Mouse (Mus musculus) lung, adult 18-20 months (tissue): ENCODE results near the gene Msh5.
A peak's percentile ranks its signal among the peaks of the same experiment; 100 is the strongest.
"Not testable (repeated sequence)": the region's sequence is repeated elsewhere in the genome, so short reads cannot be mapped to it uniquely, and the experiment has no call there.

ENCODE experiments used
- DNase-seq, 2 experiments: peaks; one replicate each; pipeline ENCODE4 v3.0.0; 2022; ENCODE audit warnings: mixed read lengths in 2 of 2

The Msh5 gene

DNA sequence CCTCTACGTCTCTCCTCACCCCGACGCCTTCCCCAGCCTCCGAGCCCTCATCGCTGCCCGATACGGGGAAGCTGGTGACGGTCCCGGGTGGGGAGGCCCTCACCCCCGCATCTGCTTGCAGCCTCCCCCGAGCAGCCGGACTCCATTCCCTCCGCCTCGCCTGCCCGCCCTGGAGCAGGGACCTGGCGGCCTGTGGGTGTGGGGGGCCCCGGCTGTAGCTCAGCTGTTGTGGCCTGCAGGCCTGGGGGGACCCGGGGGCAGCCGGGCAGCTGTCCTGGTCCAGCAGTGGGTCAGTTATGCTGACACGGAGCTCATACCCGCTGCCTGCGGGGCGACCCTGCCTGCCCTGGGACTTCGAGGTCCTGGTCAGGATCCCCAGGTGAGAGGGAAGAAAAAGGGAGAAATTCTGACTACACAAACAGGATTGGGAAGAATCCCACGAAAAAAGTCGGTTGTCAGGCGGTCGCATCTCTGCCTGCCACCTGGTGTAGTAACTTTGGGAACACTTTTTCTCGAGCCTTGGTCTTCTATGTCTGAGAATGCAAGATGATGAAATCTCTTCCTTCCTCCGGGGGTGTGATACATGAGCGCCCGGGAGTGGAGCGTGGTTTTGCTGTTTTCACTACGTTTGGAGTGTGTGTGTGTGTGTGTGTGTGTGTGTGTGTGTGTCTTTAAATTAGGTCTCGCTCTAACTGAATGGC, 44.9 kb downstream of the Msh5 start:
- peak in 1 of 2 experiments; percentile 42 for DNase-seq

DNA sequence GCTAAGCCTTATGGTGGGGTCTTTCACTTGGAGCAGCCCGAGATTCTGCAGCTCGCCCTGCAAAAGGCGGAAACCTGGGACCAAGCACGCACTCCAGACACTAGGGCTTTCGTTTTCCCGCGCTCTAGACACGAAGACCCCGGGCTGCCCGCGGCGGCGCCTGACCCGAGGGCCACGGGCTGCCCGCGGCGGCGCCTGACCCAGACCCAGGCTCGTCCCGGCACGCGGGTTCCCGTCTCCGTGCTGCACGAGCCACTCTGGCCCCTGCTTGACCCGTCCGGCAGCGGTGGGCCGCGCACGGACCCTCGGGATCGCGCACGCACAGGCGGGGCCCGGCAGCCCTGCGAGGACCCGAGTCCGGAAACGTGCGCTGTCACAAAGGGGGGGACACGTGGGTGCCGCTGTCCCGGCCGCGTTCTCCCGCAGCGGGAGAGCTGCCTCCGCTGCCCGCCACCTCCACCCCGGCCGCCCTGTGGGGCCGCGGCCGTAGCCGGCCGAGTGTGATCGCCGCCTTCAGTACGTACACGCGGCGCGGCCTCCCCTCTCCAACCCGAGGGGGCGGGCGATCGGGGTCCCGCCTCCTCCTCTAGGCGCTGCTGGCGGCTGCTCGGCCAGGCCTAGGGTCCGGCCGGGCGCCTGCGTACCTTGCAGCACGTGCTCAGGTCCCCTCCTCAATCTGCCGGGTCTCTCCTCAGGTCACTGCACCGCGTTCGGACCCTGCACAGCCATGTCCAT, 45.7 kb downstream of the Msh5 start, which contains the start of gene Vars:
TSS of gene Vars (plus strand) at position 271 of the 735 bp plus-strand sequence.
- DNase-seq = peak; percentile 85 to 86

DNA sequence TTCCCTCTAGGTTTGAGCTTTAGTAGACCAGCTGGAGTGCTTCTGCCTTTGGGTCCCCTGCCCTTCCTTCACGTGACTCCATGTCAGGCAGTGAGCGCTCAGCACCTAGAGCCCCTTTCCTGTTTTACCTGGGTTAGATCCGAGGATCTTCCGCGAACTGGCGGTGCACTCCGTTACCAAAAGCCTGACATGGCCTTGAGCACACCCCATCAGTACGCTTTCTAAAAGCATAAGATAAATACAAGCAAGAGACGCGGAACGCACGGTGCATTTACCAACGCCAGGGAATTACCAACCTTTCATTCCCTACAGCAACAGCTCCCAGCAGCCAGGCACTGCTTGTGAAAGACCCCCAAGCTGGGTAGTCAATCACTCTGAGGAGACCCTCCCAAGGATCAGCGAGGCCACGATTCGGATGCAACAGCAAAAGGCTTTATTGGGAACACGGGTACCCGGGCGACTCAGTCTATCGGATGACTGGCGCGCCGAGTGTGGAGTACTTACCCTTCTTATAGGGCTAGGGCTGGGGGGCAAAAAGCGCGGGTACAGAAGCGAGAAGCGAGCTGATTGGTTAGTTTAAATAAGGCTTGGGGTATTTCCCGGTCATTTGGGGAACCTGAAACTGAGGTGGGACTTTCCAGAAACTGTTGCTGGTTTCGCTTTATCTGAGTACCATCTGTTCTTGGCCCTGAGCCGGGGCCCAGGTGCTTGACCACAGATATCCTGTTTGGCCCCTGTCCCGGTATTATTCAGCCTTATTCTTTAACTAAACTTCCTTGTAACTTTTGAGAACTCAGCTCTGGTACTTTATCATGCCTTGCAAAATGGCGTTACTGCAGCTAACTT, 46.5 kb downstream of the Msh5 start:
- not testable (repeated sequence) for DNase-seq

DNA sequence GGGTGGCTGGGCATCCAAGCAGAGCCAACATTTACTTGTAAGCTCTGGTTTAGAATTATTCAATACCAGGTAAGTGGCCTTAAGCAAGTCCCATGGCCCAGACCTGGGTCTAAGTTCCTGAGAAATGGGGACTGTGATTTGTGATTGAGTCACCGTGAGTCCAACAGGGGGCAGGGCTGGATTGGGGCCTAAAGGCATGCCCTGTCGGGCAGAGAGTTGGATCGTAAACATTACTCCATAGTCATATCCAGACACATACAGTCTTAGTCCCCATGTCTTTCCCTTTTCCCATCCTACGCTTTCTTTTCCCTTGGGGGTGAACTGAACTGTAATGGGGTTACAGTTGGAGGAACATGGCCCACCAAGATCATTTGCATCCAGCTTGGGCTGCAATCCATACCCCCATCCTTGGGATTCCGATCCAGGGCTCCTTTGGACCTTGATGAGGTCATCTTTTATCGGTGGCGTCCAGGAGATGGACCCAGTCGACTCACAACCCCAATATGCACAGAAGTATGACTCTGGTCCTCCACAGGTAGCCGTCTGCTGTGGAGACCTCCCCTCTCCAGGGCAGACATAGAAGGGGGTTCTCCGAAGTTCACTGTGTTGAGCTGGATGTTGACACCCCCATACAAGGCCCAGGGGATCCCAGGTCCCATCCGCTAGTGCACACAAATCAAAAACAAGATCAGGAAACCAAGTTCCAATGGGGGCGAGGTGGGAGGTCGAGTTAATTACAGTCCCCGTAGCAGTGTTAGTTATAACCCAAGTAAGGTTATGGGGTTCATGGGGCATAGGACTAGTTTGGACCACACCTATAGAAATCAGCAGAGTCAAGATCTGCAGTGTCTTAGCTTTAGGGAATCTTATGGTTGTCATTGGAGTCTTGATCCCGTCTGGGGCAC, 47.8 kb downstream of the Msh5 start:
- no peak for DNase-seq

DNA sequence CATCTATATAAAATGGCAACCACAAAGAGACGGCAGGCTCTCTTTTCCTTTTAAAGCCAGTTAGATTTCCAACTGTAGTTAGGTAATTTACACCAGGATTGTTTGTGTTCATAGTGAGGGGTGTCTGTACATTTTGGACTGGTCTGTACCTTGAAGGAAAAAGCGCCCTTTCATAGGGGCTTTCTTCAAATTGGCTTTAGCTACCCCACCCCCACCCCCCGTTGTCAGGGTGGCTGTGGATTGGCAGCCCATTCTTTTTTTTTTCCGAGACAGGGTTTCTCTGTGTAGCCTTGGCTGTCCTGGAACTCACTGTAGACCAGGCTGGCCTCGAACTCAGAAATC, 49.4 kb downstream of the Msh5 start:
- no peak for DNase-seq

DNA sequence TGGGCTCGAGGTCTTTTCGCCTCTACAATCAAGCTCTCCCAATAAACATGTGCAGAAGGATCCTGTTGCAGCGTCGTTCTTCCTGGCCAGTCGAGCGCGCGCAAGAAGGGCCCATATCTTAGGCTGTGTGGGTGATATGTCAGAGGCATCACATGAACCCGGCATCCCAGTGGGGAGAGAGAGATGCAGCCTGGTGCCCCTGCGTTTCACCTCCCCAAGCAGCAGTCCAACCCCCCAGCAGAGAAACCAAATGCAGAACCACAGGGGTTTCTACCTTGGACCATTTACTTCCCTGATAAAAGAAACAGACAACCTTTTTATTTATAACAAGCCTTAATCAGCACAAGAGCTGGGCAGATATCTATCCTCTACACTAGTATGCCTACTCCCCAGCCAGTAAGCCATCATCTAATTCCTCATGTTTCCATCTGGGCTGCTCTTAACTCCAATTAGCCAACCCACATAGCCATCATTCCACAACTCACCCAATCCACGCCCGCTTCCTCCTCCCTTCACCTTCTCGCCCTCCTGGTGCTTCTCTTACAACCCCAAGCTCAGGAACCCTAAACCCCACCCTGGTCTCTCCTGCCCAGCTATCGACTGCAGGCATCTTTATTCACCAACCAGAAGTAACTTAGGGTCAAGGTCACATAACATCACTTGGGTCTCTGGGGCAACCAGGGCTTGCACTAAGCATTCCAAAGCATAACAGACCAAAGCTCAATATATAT, 50.0 kb downstream of the Msh5 start:
- DNase-seq = no peak

DNA sequence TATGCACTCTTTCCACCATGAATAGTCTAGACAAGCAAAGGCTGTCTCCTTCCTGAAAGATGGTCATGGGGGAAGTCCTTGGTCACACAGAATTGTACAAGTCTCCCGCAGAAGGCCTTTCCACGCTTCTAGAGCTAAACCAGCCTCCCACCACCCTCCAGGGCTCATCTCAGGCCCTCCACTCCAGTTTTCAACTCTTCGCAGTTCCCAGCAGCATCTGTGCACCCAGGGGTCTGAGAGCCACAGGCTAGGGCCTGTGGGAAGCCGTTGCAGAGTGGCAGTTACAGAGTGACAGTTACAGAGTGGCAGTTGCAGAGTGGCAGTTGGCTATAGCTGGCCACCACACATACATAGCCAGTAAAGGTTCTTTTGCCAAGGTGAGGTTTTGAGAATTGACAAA, 50.6 kb downstream of the Msh5 start:
- not testable (repeated sequence) for DNase-seq

DNA sequence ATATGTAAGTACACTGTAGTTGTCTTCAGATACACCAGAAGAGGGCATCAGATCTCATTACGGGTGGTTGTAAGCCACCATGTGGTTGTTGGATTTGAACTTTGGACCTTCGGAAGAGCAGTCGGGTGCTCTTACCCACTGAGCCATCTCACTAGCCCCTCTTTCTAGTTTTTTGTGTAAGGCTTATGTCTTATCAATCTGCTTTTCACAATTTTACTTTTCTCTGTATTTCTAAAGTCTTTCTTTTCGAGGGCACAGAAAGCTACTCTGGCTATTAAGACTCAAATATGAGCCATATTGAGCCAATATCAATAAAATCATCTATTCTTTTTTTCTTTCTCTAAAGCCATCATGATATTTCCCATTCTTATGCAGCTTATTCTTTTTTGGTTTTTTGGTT, 51.4 kb downstream of the Msh5 start:
- not testable (repeated sequence) for DNase-seq

DNA sequence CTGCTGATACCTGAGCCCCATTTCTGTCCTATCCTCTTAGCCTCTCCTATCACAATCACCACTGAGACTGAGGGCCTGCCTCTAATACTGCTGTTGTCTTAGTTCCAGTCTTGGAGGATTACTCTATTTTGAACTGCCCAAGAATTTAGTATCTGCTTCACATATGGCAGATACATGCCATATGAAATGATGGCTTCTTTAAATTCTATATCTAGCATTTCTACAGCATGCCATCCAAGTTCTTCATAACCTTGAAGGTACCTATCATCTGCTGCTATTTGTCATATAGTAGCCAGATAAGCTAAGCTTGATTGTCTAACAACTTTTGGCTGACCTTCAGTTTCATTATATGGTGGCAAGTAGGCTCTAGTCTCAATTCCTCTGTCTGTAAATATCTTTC, 51.8 kb downstream of the Msh5 start:
- DNase-seq = no peak

DNA sequence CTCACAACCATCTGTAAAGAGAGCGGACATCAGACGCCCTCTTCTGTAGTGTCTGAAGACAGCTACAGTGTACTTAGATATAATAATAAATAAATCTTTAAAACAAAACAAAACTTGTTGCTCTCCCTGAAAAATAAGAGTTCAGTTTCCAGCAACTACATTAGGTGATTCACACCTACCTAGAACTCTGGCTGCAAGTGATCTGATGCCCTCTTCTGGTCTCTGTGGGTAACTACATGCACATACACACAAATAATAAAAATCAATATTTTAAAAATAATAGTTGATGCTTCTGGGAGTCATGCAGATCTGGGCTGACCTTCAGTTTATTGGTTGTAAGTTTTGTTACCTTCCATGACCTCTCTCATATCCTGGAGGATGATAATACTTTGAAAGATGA, 62.3 kb downstream of the Msh5 start:
- DNase-seq = no peak

DNA sequence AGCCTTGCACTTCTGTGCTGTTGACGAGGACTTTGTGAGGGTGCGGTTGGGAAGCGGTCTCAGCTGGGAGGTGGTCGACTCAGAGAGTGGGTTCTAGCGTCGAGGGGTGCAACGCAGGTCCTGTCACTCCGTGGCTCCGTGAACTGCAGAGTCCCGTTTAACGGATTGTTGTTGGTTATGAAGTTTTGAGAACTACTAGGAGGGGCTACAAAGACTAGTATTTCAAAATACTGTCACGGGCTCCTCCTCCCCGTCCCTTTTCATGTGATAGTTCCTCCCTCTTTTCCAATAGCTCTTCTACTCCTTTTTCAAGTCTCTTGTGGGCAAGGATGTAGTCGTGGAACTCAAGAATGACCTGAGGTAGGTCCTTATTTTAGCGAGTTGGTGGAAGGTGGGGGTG, 64.2 kb downstream of the Msh5 start:
- no peak for DNase-seq

DNA sequence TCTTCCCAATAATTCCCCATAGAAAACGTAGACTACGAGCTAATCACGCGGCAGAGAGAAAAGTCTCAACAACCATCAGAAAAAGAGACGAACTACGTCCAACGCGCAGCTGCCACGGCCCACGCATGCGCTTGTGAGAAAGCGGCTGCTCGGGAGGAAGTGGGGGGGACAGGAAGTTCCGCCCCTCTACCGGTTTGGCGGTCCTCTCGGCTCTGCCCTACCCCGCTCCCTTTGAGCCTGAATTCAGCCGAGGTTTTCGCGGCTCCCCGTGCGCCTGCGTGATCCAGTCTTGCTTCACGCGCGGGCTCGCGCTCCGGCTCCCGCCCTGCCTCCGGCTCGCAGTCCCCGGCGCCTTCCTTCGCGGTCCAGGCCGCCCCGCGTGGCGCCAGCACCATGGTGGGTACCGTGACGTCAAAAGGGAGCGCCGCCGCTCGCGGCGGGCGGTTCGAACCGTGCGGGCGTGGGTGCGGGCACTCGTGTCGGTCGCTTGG, 64.8 kb downstream of the Msh5 start, which contains the start of gene Lsm2:
TSS of gene Lsm2 (plus strand) at position 173 of the 491 bp plus-strand sequence.
- peak; percentile 93 for DNase-seq

DNA sequence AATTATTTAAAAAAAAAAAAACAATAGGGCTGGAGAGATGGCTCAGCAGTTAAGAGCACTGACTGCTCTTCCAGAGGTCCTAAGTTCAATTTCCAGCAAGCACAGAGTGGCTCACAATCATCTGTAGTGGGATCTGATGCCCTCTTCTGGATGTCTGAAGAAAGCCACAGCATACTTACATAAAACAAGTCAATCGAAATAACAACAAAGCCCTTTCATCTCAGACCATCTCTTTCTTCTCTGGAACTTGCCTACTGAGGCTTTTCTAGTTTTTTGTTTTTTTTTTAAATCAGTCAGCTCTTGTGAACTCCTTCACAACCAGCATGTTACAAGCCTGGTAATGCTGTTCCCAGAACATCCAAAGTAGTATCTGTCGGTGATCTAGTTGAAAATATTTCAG, 65.9 kb downstream of the Msh5 start:
- peak in 1 of 2 experiments; percentile 61 for DNase-seq

DNA sequence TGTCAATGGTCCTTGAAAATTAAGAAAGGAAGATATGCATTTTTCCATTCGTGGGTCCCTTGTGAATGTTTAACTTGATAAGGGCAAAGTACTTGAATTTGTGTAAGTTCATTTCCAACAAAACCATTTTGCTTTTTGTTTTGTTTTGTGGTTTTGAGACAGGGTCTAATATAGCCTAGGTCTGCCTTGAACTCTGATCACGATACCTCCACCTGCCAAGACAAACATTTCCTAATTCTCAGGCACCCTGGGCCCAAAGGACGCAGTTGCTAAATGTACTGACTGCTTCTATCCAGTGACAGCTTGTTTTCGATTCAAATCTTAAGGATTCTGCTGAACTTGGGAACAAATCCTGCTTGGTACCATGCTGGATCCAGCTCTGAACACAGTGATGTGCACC, 66.9 kb downstream of the Msh5 start:
- no peak for DNase-seq
